Mouse (Mus musculus) kidney, adult 11 months (tissue): ENCODE data around the gene Spata13.
A peak's percentile ranks its signal among the peaks of the same experiment; 100 is the strongest.

Source experiments
- DNase-seq: peaks from one replicate; pipeline ENCODE4 v3.0.0; 2022

Gene Spata13

GRCm38 (mm10) chr14:60682361-60683023 is 48.7 kb downstream of the Spata13 start:
- DNase-seq, result peak; percentile 94

- DNase-seq, result no peak
These were observed 50.2 kb downstream of the Spata13 start for GRCm38 (mm10) chr14:60683989-60684388.

- no peak for DNase-seq
These were observed 52.9 kb downstream of the Spata13 start for GRCm38 (mm10) chr14:60686733-60687132.

GRCm38 (mm10) chr14:60687241-60687640 is 53.4 kb downstream of the Spata13 start:
- DNase-seq, result no peak

GRCm38 (mm10) chr14:60688509-60689205 is 54.9 kb downstream of the Spata13 start:
- DNase-seq, result peak; percentile 67

- no peak for DNase-seq
These were observed 56.0 kb downstream of the Spata13 start for GRCm38 (mm10) chr14:60689768-60690167.

- no peak for DNase-seq
These were observed 56.8 kb downstream of the Spata13 start for GRCm38 (mm10) chr14:60690631-60691030.

GRCm38 (mm10) chr14:60693122-60693536 is 59.3 kb downstream of the Spata13 start:
- DNase-seq, result no peak

- DNase-seq, result no peak
These were observed 59.9 kb downstream of the Spata13 start for GRCm38 (mm10) chr14:60693666-60694065.

- no peak for DNase-seq
These were observed 60.6 kb downstream of the Spata13 start for GRCm38 (mm10) chr14:60694215-60694997.

GRCm38 (mm10) chr14:60697351-60697750 is 63.5 kb downstream of the Spata13 start:
- no peak for DNase-seq

GRCm38 (mm10) chr14:60698980-60699379 is 65.2 kb downstream of the Spata13 start:
- no peak for DNase-seq

GRCm38 (mm10) chr14:60702377-60703140 is 68.8 kb downstream of the Spata13 start:
- DNase-seq, result peak; percentile 77

- no peak for DNase-seq
These were observed 70.7 kb downstream of the Spata13 start for GRCm38 (mm10) chr14:60704510-60704909.

- no peak for DNase-seq
These were observed 71.2 kb downstream of the Spata13 start for GRCm38 (mm10) chr14:60704961-60705360.

GRCm38 (mm10) chr14:60709192-60709591 is 75.4 kb downstream of the Spata13 start:
- DNase-seq, result no peak

GRCm38 (mm10) chr14:60709749-60710148 is 75.9 kb downstream of the Spata13 start:
- DNase-seq, result no peak

- DNase-seq, result no peak
These were observed 77.4 kb downstream of the Spata13 start for GRCm38 (mm10) chr14:60711161-60711560.

GRCm38 (mm10) chr14:60711590-60712288 is 77.9 kb downstream of the Spata13 start:
- DNase-seq, result no peak

- DNase-seq, result no peak
These were observed 78.6 kb downstream of the Spata13 start for GRCm38 (mm10) chr14:60712289-60712830.

- DNase-seq, result no peak
These were observed 81.9 kb downstream of the Spata13 start for GRCm38 (mm10) chr14:60715686-60716085.

- no peak for DNase-seq
These were observed 87.5 kb downstream of the Spata13 start for GRCm38 (mm10) chr14:60721304-60721703.
